Mouse (Mus musculus): Measurements from ENCODE around the gene Cadps.

GRCm38 (mm10) chr14:12333622-12334021 is 489.3 kb downstream of the Cadps start:
- TF ChIP-seq CTCF (IDR thresholded peaks at IDR 0.05; ENCODE audit: control insufficient read depth, insufficient read depth, insufficient read length) (no peak), MAX (IDR thresholded peaks at IDR 0.05) (no peak), USF1 (IDR thresholded peaks at IDR 0.05; ENCODE audit: low read depth) (no peak)
